Mouse (Mus musculus): ENCODE measurements around the gene Trim10.
"Not testable (repeated sequence)": the region's sequence is repeated elsewhere in the genome, so short reads cannot be mapped to it uniquely, and the experiment has no call there.

Trim10 gene

GRCm38 (mm10) chr17:36861680-36862079 is 7.7 kb upstream of the Trim10 start:
- no peak for DNase-seq (ENCODE audit: low spot score)

- DNase-seq (ENCODE audit: low spot score), result no peak
These were observed 2.5 kb upstream of the Trim10 start, which contains the start of gene Trim15 for GRCm38 (mm10) chr17:36866719-36867527. Gene Trim15 (minus strand): TSS chr17:36867210.

- DNase-seq (ENCODE audit: low spot score), result no peak
These were observed 538 bp upstream of the Trim10 start for GRCm38 (mm10) chr17:36868836-36869235.

GRCm38 (mm10) chr17:36869955-36870810 is 809 bp downstream of the Trim10 start:
- no peak for DNase-seq (ENCODE audit: low spot score)

GRCm38 (mm10) chr17:36874636-36875035 is 5.3 kb downstream of the Trim10 start:
- DNase-seq (ENCODE audit: low spot score), result no peak

- no peak for DNase-seq (ENCODE audit: low spot score)
These were observed 14.0 kb downstream of the Trim10 start for GRCm38 (mm10) chr17:36883350-36883749.

GRCm38 (mm10) chr17:36885132-36885790 is 15.9 kb downstream of the Trim10 start:
- DNase-seq (ENCODE audit: low spot score), result no peak

- no peak for DNase-seq (ENCODE audit: low spot score)
These were observed 20.9 kb downstream of the Trim10 start, which contains the start of gene Trim40 for GRCm38 (mm10) chr17:36890073-36890903. Gene Trim40 (minus strand): TSS chr17:36890123.

GRCm38 (mm10) chr17:36891496-36891895 is 22.1 kb downstream of the Trim10 start:
- DNase-seq (ENCODE audit: low spot score), result not testable (repeated sequence)

- DNase-seq (ENCODE audit: low spot score), result no peak
These were observed 23.0 kb downstream of the Trim10 start for GRCm38 (mm10) chr17:36892362-36892761.

- DNase-seq (ENCODE audit: low spot score), result no peak
These were observed 24.0 kb downstream of the Trim10 start for GRCm38 (mm10) chr17:36893387-36893786.

GRCm38 (mm10) chr17:36896583-36896982 is 27.2 kb downstream of the Trim10 start:
- DNase-seq (ENCODE audit: low spot score), result no peak

- DNase-seq (ENCODE audit: low spot score), result no peak
These were observed 27.7 kb downstream of the Trim10 start for GRCm38 (mm10) chr17:36897065-36897464.

- no peak for DNase-seq (ENCODE audit: low spot score)
These were observed 28.3 kb downstream of the Trim10 start, which contains the start of gene Trim31 for GRCm38 (mm10) chr17:36897552-36898205. Gene Trim31 (plus strand): TSS chr17:36898118.

- no peak for DNase-seq (ENCODE audit: low spot score)
These were observed 30.0 kb downstream of the Trim10 start for GRCm38 (mm10) chr17:36899376-36899775.

GRCm38 (mm10) chr17:36900001-36900400 is 30.6 kb downstream of the Trim10 start:
- DNase-seq (ENCODE audit: low spot score), result no peak

GRCm38 (mm10) chr17:36900691-36901090 is 31.3 kb downstream of the Trim10 start:
- DNase-seq (ENCODE audit: low spot score), result no peak

GRCm38 (mm10) chr17:36903651-36904050 is 34.3 kb downstream of the Trim10 start:
- DNase-seq (ENCODE audit: low spot score), result no peak

- no peak for DNase-seq (ENCODE audit: low spot score)
These were observed 38.9 kb downstream of the Trim10 start for GRCm38 (mm10) chr17:36908235-36908634.

- DNase-seq (ENCODE audit: low spot score), result no peak
These were observed 40.4 kb downstream of the Trim10 start for GRCm38 (mm10) chr17:36909802-36910201.

- no peak for DNase-seq (ENCODE audit: low spot score)
These were observed 42.7 kb downstream of the Trim10 start for GRCm38 (mm10) chr17:36912031-36912430.
